Mouse (Mus musculus) erythroblast, adult 5-6 weeks (primary cell): Measurements from ENCODE around the gene Olfr1062. TPM values are rescaled to one million over a fixed set of nuclear protein-coding genes. Genes with fewer than 3 reads are reported as not detected.
"Not testable (repeated sequence)": the region's sequence is repeated elsewhere in the genome, so short reads cannot be mapped to it uniquely, and the experiment has no call there.

ENCODE experiments used
- ATAC-seq: replicated peaks from 2 replicates; pipeline ENCODE4 v1.8.0; 2016; ENCODE audit warnings: moderate number of reproducible peaks, mild to moderate bottlenecking, moderate TSS enrichment, inconsistent platforms; ENCODE audit not compliant: poor library complexity, low FRiP score, severe bottlenecking
- total RNA-seq, 2 experiments: library from RNA; stranded (forward) in 1 of 2; stranded (reverse) in 1 of 2; fragments of 150-400 nt in 1 of 2; fragments of 200-764, 138-1000 nt in 1 of 2; gene quantifications; 2 replicates each; pipeline versions ENCODE4 v1.2.3 to v1.2.4; 2015 to 2017; ENCODE audit warnings: low replicate concordance in 2 of 2

Gene Olfr1062
- total RNA-seq (2015; ENCODE audit: low replicate concordance): 0.42 TPM in 1 of 2 replicates, not detected in the other
- total RNA-seq (2017; ENCODE audit: low replicate concordance): not detected in 2 replicates

GRCm38 (mm10) chr2:86426649-86427048 lies at the start of gene Olfr1062:
Olfr1062 (minus strand) TSS chr2:86426749.
- not testable (repeated sequence) for ATAC-seq

GRCm38 (mm10) chr2:86464442-86465109 lies 38.0 kb upstream of the Olfr1062 start:
- no peak for ATAC-seq

GRCm38 (mm10) chr2:86460434-86460833 lies 33.9 kb upstream of the Olfr1062 start:
- ATAC-seq: no peak

- no peak for ATAC-seq
These were observed 29.6 kb upstream of the Olfr1062 start, which contains the start of gene Olfr1066 for GRCm38 (mm10) chr2:86456169-86456568. Olfr1066 (minus strand) TSS chr2:86456269.

GRCm38 (mm10) chr2:86450491-86450890 lies 23.9 kb upstream of the Olfr1062 start, which contains the start of gene Olfr1065:
Olfr1065 (minus strand) TSS chr2:86450591.
- ATAC-seq: not testable (repeated sequence)

- not testable (repeated sequence) for ATAC-seq
These were observed 15.6 kb upstream of the Olfr1062 start for GRCm38 (mm10) chr2:86442101-86442500.

- ATAC-seq: not testable (repeated sequence)
These were observed 2.0 kb upstream of the Olfr1062 start for GRCm38 (mm10) chr2:86428511-86428910.

- no peak for ATAC-seq
These were observed 12.6 kb downstream of the Olfr1062 start, which contains the start of gene Olfr1061 for GRCm38 (mm10) chr2:86413950-86414349. Olfr1061 (minus strand) TSS chr2:86414050.

- ATAC-seq: no peak
These were observed 31.4 kb downstream of the Olfr1062 start for GRCm38 (mm10) chr2:86395114-86395513.

GRCm38 (mm10) chr2:86388461-86388860 lies 38.1 kb downstream of the Olfr1062 start, which contains the start of gene Olfr1058:
Olfr1058 (minus strand) TSS chr2:86388561.
- not testable (repeated sequence) for ATAC-seq

GRCm38 (mm10) chr2:86378293-86378692 lies 48.3 kb downstream of the Olfr1062 start, which contains the start of gene Olfr1057:
Olfr1057 (minus strand) TSS chr2:86378393.
- no peak for ATAC-seq

Other genes starting within 250 kb of the Olfr1062 start
- not detected in 2 replicates for gene Olfr1044, start 248.9 kb downstream of the Olfr1062 start, total RNA-seq (2015; ENCODE audit: low replicate concordance)
- 1.1 TPM in 1 of 2 replicates, not detected in the other for gene Olfr1044, start 248.9 kb downstream of the Olfr1062 start, total RNA-seq (2017; ENCODE audit: low replicate concordance)
- not detected in 2 replicates for gene Olfr52, start 241.1 kb downstream of the Olfr1062 start, total RNA-seq (2015; ENCODE audit: low replicate concordance)
- gene Olfr52, start 241.1 kb downstream of the Olfr1062 start, total RNA-seq (2017; ENCODE audit: low replicate concordance): not detected in 2 replicates
- gene Olfr1045, start 223.7 kb downstream of the Olfr1062 start, total RNA-seq (2015; ENCODE audit: low replicate concordance): not detected in 2 replicates
- gene Olfr1045, start 223.7 kb downstream of the Olfr1062 start, total RNA-seq (2017; ENCODE audit: low replicate concordance): not detected in 2 replicates
- gene Olfr1046, start 207.4 kb downstream of the Olfr1062 start, total RNA-seq (2015; ENCODE audit: low replicate concordance): not detected in 2 replicates
- not detected in 2 replicates for gene Olfr1046, start 207.4 kb downstream of the Olfr1062 start, total RNA-seq (2017; ENCODE audit: low replicate concordance)
- not detected in 2 replicates for gene Olfr1047, start 195.3 kb downstream of the Olfr1062 start, total RNA-seq (2015; ENCODE audit: low replicate concordance)
- not detected in 2 replicates for gene Olfr1047, start 195.3 kb downstream of the Olfr1062 start, total RNA-seq (2017; ENCODE audit: low replicate concordance)
- not detected in 2 replicates for gene Olfr1048, start 186.5 kb downstream of the Olfr1062 start, total RNA-seq (2015; ENCODE audit: low replicate concordance)
- not detected in 2 replicates for gene Olfr1048, start 186.5 kb downstream of the Olfr1062 start, total RNA-seq (2017; ENCODE audit: low replicate concordance)
- gene Olfr1049, start 168.4 kb downstream of the Olfr1062 start, total RNA-seq (2015; ENCODE audit: low replicate concordance): not detected in 2 replicates
- not detected in 2 replicates for gene Olfr1049, start 168.4 kb downstream of the Olfr1062 start, total RNA-seq (2017; ENCODE audit: low replicate concordance)
- gene Olfr1051, start 147.7 kb downstream of the Olfr1062 start, total RNA-seq (2015; ENCODE audit: low replicate concordance): not detected in 2 replicates
- not detected in 2 replicates for gene Olfr1051, start 147.7 kb downstream of the Olfr1062 start, total RNA-seq (2017; ENCODE audit: low replicate concordance)
- not detected in 2 replicates for gene Olfr1052, start 134.3 kb downstream of the Olfr1062 start, total RNA-seq (2015; ENCODE audit: low replicate concordance)
- gene Olfr1052, start 134.3 kb downstream of the Olfr1062 start, total RNA-seq (2017; ENCODE audit: low replicate concordance): 1.2 TPM in 1 of 2 replicates, not detected in the other
- not detected in 2 replicates for gene Olfr1053, start 111.5 kb downstream of the Olfr1062 start, total RNA-seq (2015; ENCODE audit: low replicate concordance)
- gene Olfr1053, start 111.5 kb downstream of the Olfr1062 start, total RNA-seq (2017; ENCODE audit: low replicate concordance): not detected in 2 replicates
- gene Olfr1054, start 91.3 kb downstream of the Olfr1062 start, total RNA-seq (2015; ENCODE audit: low replicate concordance): not detected in 2 replicates
- not detected in 2 replicates for gene Olfr1054, start 91.3 kb downstream of the Olfr1062 start, total RNA-seq (2017; ENCODE audit: low replicate concordance)
- gene Olfr1055, start 76.5 kb downstream of the Olfr1062 start, total RNA-seq (2015; ENCODE audit: low replicate concordance): not detected in 2 replicates
- not detected in 2 replicates for gene Olfr1055, start 76.5 kb downstream of the Olfr1062 start, total RNA-seq (2017; ENCODE audit: low replicate concordance)
- not detected in 2 replicates for gene Olfr1056, start 64.3 kb downstream of the Olfr1062 start, total RNA-seq (2015; ENCODE audit: low replicate concordance)
- not detected in 2 replicates for gene Olfr1056, start 64.3 kb downstream of the Olfr1062 start, total RNA-seq (2017; ENCODE audit: low replicate concordance)
- not detected in 2 replicates for gene Olfr1057, start 48.4 kb downstream of the Olfr1062 start, total RNA-seq (2015; ENCODE audit: low replicate concordance)
- not detected in 2 replicates for gene Olfr1057, start 48.4 kb downstream of the Olfr1062 start, total RNA-seq (2017; ENCODE audit: low replicate concordance)
- not detected in 2 replicates for gene Olfr1058, start 38.2 kb downstream of the Olfr1062 start, total RNA-seq (2015; ENCODE audit: low replicate concordance)
- gene Olfr1058, start 38.2 kb downstream of the Olfr1062 start, total RNA-seq (2017; ENCODE audit: low replicate concordance): not detected in 2 replicates
- gene Olfr1061, start 12.7 kb downstream of the Olfr1062 start, total RNA-seq (2015; ENCODE audit: low replicate concordance): not detected in 2 replicates
- gene Olfr1061, start 12.7 kb downstream of the Olfr1062 start, total RNA-seq (2017; ENCODE audit: low replicate concordance): not detected in 2 replicates
- gene Olfr1065, start 23.8 kb upstream of the Olfr1062 start, total RNA-seq (2015; ENCODE audit: low replicate concordance): not detected in 2 replicates
- not detected in 2 replicates for gene Olfr1065, start 23.8 kb upstream of the Olfr1062 start, total RNA-seq (2017; ENCODE audit: low replicate concordance)
- gene Olfr1066, start 29.5 kb upstream of the Olfr1062 start, total RNA-seq (2015; ENCODE audit: low replicate concordance): not detected in 2 replicates
- not detected in 2 replicates for gene Olfr1066, start 29.5 kb upstream of the Olfr1062 start, total RNA-seq (2017; ENCODE audit: low replicate concordance)
- not detected in 2 replicates for gene Olfr228, start 60.6 kb upstream of the Olfr1062 start, total RNA-seq (2015; ENCODE audit: low replicate concordance)
- not detected in 2 replicates for gene Olfr228, start 60.6 kb upstream of the Olfr1062 start, total RNA-seq (2017; ENCODE audit: low replicate concordance)
- gene Olfr1076, start 81.7 kb upstream of the Olfr1062 start, total RNA-seq (2015; ENCODE audit: low replicate concordance): not detected in 2 replicates
- gene Olfr1076, start 81.7 kb upstream of the Olfr1062 start, total RNA-seq (2017; ENCODE audit: low replicate concordance): not detected in 2 replicates
- not detected in 2 replicates for gene Olfr1079, start 115.7 kb upstream of the Olfr1062 start, total RNA-seq (2015; ENCODE audit: low replicate concordance)
- gene Olfr1079, start 115.7 kb upstream of the Olfr1062 start, total RNA-seq (2017; ENCODE audit: low replicate concordance): not detected in 2 replicates
- gene Olfr1080, start 131.5 kb upstream of the Olfr1062 start, total RNA-seq (2015; ENCODE audit: low replicate concordance): not detected in 2 replicates
- not detected in 2 replicates for gene Olfr1080, start 131.5 kb upstream of the Olfr1062 start, total RNA-seq (2017; ENCODE audit: low replicate concordance)
- not detected in 2 replicates for gene Olfr1082, start 172.2 kb upstream of the Olfr1062 start, total RNA-seq (2015; ENCODE audit: low replicate concordance)
- not detected in 2 replicates for gene Olfr1082, start 172.2 kb upstream of the Olfr1062 start, total RNA-seq (2017; ENCODE audit: low replicate concordance)
- gene Olfr1084, start 213.0 kb upstream of the Olfr1062 start, total RNA-seq (2015; ENCODE audit: low replicate concordance): not detected in 2 replicates
- gene Olfr1084, start 213.0 kb upstream of the Olfr1062 start, total RNA-seq (2017; ENCODE audit: low replicate concordance): not detected in 2 replicates
- gene Olfr1085, start 235.3 kb upstream of the Olfr1062 start, total RNA-seq (2015; ENCODE audit: low replicate concordance): not detected in 2 replicates
- gene Olfr1085, start 235.3 kb upstream of the Olfr1062 start, total RNA-seq (2017; ENCODE audit: low replicate concordance): not detected in 2 replicates